Mouse (Mus musculus): Measurements from ENCODE around the gene Sulf2. TPM values are rescaled to one million over a fixed set of nuclear protein-coding genes. Genes with fewer than 3 reads are reported as not detected.

The Sulf2 gene
- polyA plus RNA-seq, 1 experiment from 2014 or later: 1.9 TPM

DNA sequence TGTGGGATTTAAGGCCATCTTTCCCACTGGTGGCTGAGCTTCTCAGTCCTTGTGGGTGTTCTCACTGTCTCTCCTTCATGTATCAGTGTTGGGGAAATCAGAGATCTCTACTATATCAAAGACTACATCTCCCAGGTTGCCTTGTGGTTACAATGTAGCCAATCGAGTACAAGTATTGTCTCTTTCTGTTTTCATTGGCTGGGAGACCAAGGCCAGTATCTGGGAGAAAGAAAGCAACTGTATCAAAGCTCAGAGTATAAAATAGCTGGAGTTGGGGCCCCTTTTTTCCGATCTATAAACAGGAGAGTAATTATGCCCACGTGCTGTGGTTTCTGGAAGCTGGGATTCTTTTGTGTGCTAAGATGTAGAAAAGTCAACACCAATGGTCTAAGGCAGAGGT lies 19.7 kb upstream of the Sulf2 start:
- H3K9me3 ChIP-seq (replicated peaks): no peaks in the 10 kb centered on the region
- 19% methylated on average over 3 of the region's 3 CpGs for WGBS (ENCODE audit: insufficient replicate concordance)
- H3K27me3 ChIP-seq: peaks cover 6% of the 10 kb centered on the region; the same call in 1 of the 2 replicates
- H3K36me3 ChIP-seq (replicated peaks): no peaks in the 10 kb centered on the region
- no peak overlapping the region for H3K9ac ChIP-seq
- no peak overlapping the region for H3K4me3 ChIP-seq (replicated peaks)
- H3K4me1 ChIP-seq (replicated peaks): no peaks in the 10 kb centered on the region
- H3K27ac ChIP-seq (replicated peaks): no peak overlapping the region
- no peak for ATAC-seq (ENCODE audit: insufficient read depth)
- H3K4me2 ChIP-seq: no peak overlapping the region

DNA sequence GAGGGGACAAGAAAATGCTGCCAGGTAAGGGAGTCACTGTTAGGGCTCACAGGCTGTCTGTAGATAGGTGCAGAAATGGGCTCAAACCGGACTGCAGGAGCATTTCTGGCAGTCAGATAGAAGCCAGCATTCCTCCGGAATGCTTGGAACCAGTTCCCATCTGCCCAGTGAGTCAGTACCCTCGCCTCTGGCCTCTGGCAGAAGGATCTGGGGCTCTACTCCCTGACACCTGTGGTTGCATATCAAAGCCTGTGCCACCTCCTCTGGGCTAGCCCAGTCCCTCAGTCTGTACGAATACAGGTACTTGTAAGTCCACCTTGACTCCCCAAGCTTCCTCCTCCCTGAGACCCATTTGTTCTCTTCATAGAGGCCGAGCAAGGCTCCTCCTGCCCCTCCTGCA lies 17.7 kb upstream of the Sulf2 start:
- WGBS (ENCODE audit: insufficient replicate concordance): 39% methylated on average over 5 of the region's 5 CpGs

DNA sequence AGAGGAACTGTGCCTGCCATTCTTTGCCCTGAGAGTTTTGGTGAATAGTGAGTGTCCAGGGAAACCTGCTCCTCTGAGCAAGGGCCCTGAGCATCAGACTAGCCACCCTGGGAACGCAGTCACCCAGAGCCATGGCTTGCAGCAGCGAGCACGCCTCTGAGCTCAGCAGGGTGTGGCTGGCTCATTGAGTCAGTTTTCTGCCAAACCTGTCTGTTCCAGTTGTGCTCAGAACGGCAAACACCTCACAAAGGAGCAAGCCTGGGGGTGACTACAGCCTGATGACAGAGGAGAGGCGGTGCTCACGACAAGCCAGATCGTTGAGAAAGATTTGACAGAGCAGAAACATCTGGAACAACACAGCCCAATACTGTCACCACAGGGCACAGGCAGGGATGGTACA lies 14.7 kb upstream of the Sulf2 start:
- H3K9me3 ChIP-seq (replicated peaks): no peaks in the 10 kb centered on the region
- no peak overlapping the region for H3K4me2 ChIP-seq
- H3K27ac ChIP-seq (replicated peaks): no peak overlapping the region
- whole genome bisulfite sequencing (ENCODE audit: insufficient replicate concordance): 52% methylated on average over 7 of the region's 7 CpGs
- no peaks in the 10 kb centered on the region for H3K4me1 ChIP-seq (replicated peaks)
- no peaks in the 10 kb centered on the region for H3K36me3 ChIP-seq (replicated peaks)
- H3K9ac ChIP-seq: no peak overlapping the region
- peaks cover 6% of the 10 kb centered on the region; the same call in 1 of the 2 replicates for H3K27me3 ChIP-seq
- no peak for ATAC-seq (ENCODE audit: insufficient read depth)
- no peak overlapping the region for H3K4me3 ChIP-seq (replicated peaks)

More for the DNA sequence above, 17.7 kb upstream of the Sulf2 start:
- Histone ChIP-seq H3K4me3 (replicated peaks) (no peak overlapping the region), H3K9me3 (replicated peaks) (no peaks in the 10 kb centered on the region), H3K4me2 (no peak overlapping the region), H3K36me3 (replicated peaks) (no peaks in the 10 kb centered on the region), H3K4me1 (replicated peaks) (no peaks in the 10 kb centered on the region), H3K27ac (replicated peaks) (no peak overlapping the region), H3K27me3 (peaks cover 6% of the 10 kb centered on the region; the same call in 1 of the 2 replicates), H3K9ac (no peak overlapping the region)
- ATAC-seq (ENCODE audit: insufficient read depth): no peak

DNA sequence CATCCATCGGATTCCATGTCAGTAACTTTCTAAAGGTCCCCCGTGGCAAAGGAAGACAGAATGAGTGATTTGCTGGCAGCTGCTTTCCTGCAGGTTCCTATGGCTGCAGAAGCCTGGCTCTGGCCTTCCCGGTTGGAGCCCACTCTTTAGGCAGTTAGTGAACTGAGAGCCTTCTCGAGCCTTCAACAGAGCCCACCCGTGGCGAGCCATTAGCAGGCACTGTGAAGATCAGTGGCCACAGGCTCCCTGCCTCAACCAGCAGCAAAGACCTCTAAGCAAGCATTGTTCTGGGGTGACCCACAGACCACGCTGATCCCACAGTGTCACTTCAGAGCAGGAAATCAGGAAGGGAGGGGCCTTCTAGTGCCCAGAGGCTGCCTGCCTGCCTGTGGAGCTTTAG lies 13.4 kb upstream of the Sulf2 start:
- Histone ChIP-seq H3K4me1 (replicated peaks) (no peaks in the 10 kb centered on the region), H3K36me3 (replicated peaks) (no peaks in the 10 kb centered on the region), H3K27me3 (peaks cover 6% of the 10 kb centered on the region; the same call in 1 of the 2 replicates), H3K9me3 (replicated peaks) (no peaks in the 10 kb centered on the region), H3K4me2 (no peak overlapping the region), H3K27ac (replicated peaks) (no peak overlapping the region), H3K4me3 (replicated peaks) (no peak overlapping the region), H3K9ac (no peak overlapping the region)
- no peak for ATAC-seq (ENCODE audit: insufficient read depth)
- 36% methylated on average over 7 of the region's 7 CpGs for WGBS (ENCODE audit: insufficient replicate concordance)

DNA sequence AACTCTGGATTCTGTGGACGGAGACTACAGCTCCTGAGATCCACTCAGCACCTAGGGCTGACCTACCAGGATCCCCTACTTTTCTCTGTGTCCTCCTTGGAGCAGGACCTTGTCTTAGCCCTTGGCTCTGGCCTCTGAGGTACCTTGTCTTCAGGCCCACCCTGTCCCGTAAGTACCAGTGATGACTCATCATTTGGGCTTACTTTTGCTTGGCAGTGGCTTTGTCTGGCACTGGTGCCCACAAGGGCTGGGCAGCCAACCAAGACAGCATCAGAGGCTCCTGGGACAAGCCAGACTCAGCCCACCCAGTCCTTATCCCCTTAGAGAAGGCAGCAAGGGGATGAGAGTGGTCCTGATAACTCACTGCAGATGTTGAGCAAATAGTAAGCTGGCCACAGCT lies 11.9 kb upstream of the Sulf2 start:
- H3K4me1 ChIP-seq (replicated peaks): no peaks in the 10 kb centered on the region
- no peak overlapping the region for H3K27ac ChIP-seq (replicated peaks)
- ATAC-seq (ENCODE audit: insufficient read depth): no peak
- H3K9ac ChIP-seq: no peak overlapping the region
- 65% methylated on average over 2 of the region's 2 CpGs for WGBS (ENCODE audit: insufficient replicate concordance)
- no peak overlapping the region for H3K4me2 ChIP-seq
- H3K36me3 ChIP-seq (replicated peaks): no peaks in the 10 kb centered on the region
- H3K4me3 ChIP-seq (replicated peaks): no peak overlapping the region
- no peaks in the 10 kb centered on the region for H3K9me3 ChIP-seq (replicated peaks)
- H3K27me3 ChIP-seq: no peaks in the 10 kb centered on the region; the same call in 1 of the 2 replicates

- Histone ChIP-seq H3K27me3 (no peaks in the 10 kb centered on the region), H3K9me3 (replicated peaks) (no peaks in the 10 kb centered on the region), H3K4me1 (replicated peaks) (no peaks in the 10 kb centered on the region), H3K4me2 (no peak overlapping the region), H3K9ac (no peak overlapping the region), H3K4me3 (replicated peaks) (no peak overlapping the region), H3K27ac (replicated peaks) (no peak overlapping the region), H3K36me3 (replicated peaks) (no peaks in the 10 kb centered on the region)
- ATAC-seq (ENCODE audit: insufficient read depth): no peak
- 59% methylated on average over 7 of the region's 7 CpGs for WGBS (ENCODE audit: insufficient replicate concordance)
Measured at GRCm38 (mm10) chr2:166165396-166165795, 9.9 kb upstream of the Sulf2 start.

DNA sequence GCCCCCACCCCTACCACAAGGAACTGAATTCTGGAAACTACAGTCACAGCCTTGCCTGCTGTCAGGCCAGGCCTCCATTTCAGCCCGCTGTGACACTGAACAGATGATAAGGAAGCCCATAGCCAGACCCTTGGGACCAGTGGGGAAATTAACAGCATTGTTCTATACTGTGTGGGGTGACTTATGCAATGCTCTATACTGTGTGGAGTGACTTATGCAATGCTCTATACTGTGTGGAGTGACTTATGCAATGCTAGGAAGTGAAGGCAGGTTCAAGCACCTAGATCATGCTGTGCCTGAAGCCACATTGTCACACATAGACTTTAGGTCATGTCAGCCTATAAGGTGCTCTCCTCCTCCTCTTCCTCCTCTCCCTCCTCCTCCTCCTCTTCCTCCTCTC lies 9.1 kb upstream of the Sulf2 start:
- no peaks in the 10 kb centered on the region for H3K27me3 ChIP-seq
- 55% methylated on average over 1 of the region's 1 CpGs for WGBS (ENCODE audit: insufficient replicate concordance)
- no peak overlapping the region for H3K4me2 ChIP-seq
- no peak overlapping the region for H3K4me3 ChIP-seq (replicated peaks)
- H3K9ac ChIP-seq: no peak overlapping the region
- no peaks in the 10 kb centered on the region for H3K36me3 ChIP-seq (replicated peaks)
- no peaks in the 10 kb centered on the region for H3K4me1 ChIP-seq (replicated peaks)
- H3K9me3 ChIP-seq (replicated peaks): no peaks in the 10 kb centered on the region
- H3K27ac ChIP-seq (replicated peaks): no peak overlapping the region
- ATAC-seq (ENCODE audit: insufficient read depth): no peak

DNA sequence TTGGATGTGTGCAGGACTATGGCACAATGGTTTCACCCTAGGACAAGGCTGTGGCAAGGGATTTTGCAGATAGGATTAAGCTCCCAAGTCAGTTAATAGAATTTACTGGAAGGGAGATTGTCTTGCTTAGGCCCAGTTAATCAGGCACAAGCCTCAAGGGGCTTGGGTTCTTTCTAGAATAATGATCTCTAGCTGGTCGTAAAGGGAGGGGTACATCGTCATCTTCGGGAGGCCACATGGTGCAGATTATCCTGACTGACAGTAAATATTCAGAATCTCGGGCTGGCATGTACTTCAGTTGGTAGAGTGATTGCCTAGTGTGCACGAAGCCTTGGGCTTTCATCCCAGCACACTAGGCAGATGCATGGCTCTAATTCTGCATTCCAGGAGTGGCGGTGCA lies 8.5 kb upstream of the Sulf2 start:
- Histone ChIP-seq H3K4me1 (replicated peaks) (no peaks in the 10 kb centered on the region), H3K4me2 (no peak overlapping the region), H3K9me3 (replicated peaks) (no peaks in the 10 kb centered on the region), H3K27me3 (no peaks in the 10 kb centered on the region), H3K27ac (replicated peaks) (no peak overlapping the region), H3K36me3 (replicated peaks) (no peaks in the 10 kb centered on the region), H3K4me3 (replicated peaks) (no peak overlapping the region), H3K9ac (no peak overlapping the region)
- 54% methylated on average over 6 of the region's 6 CpGs for WGBS (ENCODE audit: insufficient replicate concordance)
- ATAC-seq (ENCODE audit: insufficient read depth): no peak

GRCm38 (mm10) chr2:166163252-166163651 lies 7.8 kb upstream of the Sulf2 start:
- H3K9ac ChIP-seq: no peak overlapping the region
- 59% methylated on average over 5 of the region's 5 CpGs for WGBS (ENCODE audit: insufficient replicate concordance)
- H3K9me3 ChIP-seq (replicated peaks): no peaks in the 10 kb centered on the region
- H3K36me3 ChIP-seq (replicated peaks): no peaks in the 10 kb centered on the region
- H3K4me2 ChIP-seq: no peak overlapping the region
- H3K27me3 ChIP-seq: 0 out of 2 replicates have a peak, but pooled peaks cover under 1% of the 10 kb centered on the region
- H3K4me3 ChIP-seq (replicated peaks): no peak overlapping the region
- H3K4me1 ChIP-seq (replicated peaks): no peaks in the 10 kb centered on the region
- no peak for ATAC-seq (ENCODE audit: insufficient read depth)
- no peak overlapping the region for H3K27ac ChIP-seq (replicated peaks)

- no peak overlapping the region for H3K9ac ChIP-seq
- H3K27me3 ChIP-seq: peaks cover 10% of the 10 kb centered on the region
- H3K4me2 ChIP-seq: no peak overlapping the region
- 56% methylated on average over 5 of the region's 5 CpGs for WGBS (ENCODE audit: insufficient replicate concordance)
- no peak overlapping the region for H3K4me3 ChIP-seq (replicated peaks)
- no peaks in the 10 kb centered on the region for H3K4me1 ChIP-seq (replicated peaks)
- no peak for ATAC-seq (ENCODE audit: insufficient read depth)
- no peaks in the 10 kb centered on the region for H3K36me3 ChIP-seq (replicated peaks)
- H3K27ac ChIP-seq (replicated peaks): no peak overlapping the region
- H3K9me3 ChIP-seq (replicated peaks): no peaks in the 10 kb centered on the region
Measured at GRCm38 (mm10) chr2:166162160-166162559, 6.7 kb upstream of the Sulf2 start.

DNA sequence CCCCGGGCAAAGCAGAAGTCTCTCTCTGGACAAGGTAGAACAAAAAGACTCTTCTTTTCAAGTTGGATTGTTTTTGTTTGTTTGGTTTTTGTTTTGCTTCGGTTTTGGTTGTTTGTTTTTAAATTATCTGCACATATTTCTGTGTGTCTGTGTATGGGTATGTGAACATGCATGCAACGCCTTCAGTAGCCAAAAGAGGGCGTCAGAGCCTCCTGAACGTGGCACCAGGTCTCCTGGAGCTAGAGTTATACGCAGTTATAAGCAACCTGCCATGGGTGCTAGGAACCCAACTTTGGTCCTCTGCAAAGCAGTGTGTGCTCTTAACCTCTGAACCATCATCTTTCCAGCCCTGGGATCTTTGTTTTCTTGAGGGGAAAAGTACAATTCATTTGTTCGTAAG lies 3.8 kb upstream of the Sulf2 start:
- 0 out of 2 replicates have a peak, but pooled peaks cover 9% of the 10 kb centered on the region for H3K4me1 ChIP-seq (replicated peaks)
- peaks cover 39% of the 10 kb centered on the region for H3K27me3 ChIP-seq
- no peak overlapping the region for H3K27ac ChIP-seq (replicated peaks)
- H3K4me3 ChIP-seq (replicated peaks): no peak overlapping the region
- no peak overlapping the region for H3K4me2 ChIP-seq
- ATAC-seq (ENCODE audit: insufficient read depth): no peak
- WGBS (ENCODE audit: insufficient replicate concordance): 58% methylated on average over 7 of the region's 7 CpGs
- H3K36me3 ChIP-seq (replicated peaks): no peaks in the 10 kb centered on the region
- no peaks in the 10 kb centered on the region for H3K9me3 ChIP-seq (replicated peaks)
- no peak overlapping the region for H3K9ac ChIP-seq

GRCm38 (mm10) chr2:166157767-166158561 lies 2.5 kb upstream of the Sulf2 start:
- Histone ChIP-seq H3K36me3 (replicated peaks) (no peaks in the 10 kb centered on the region), H3K4me2 (no peak overlapping the region), H3K9me3 (replicated peaks) (no peaks in the 10 kb centered on the region), H3K27me3 (peaks cover 52% of the 10 kb centered on the region), H3K4me3 (replicated peaks) (no peak overlapping the region), H3K4me1 (replicated peaks) (peaks cover 12% of the 10 kb centered on the region; the same call in 1 of the 2 replicates), H3K27ac (replicated peaks) (no peak overlapping the region), H3K9ac (no peak overlapping the region)
- WGBS (ENCODE audit: insufficient replicate concordance): 64% methylated on average over 12 of the region's 12 CpGs
- no peak for ATAC-seq (ENCODE audit: insufficient read depth)

All from liver, embryonic 15.5 days (tissue).